Mouse (Mus musculus): Measurements from ENCODE around the gene Ssu72. TPM values are rescaled to one million over a fixed set of nuclear protein-coding genes. Genes with fewer than 3 reads are reported as not detected.

Ssu72 gene
- total and polyA plus RNA-seq, 3 experiments, result 140 to 267 (median 170) TPM

DNA sequence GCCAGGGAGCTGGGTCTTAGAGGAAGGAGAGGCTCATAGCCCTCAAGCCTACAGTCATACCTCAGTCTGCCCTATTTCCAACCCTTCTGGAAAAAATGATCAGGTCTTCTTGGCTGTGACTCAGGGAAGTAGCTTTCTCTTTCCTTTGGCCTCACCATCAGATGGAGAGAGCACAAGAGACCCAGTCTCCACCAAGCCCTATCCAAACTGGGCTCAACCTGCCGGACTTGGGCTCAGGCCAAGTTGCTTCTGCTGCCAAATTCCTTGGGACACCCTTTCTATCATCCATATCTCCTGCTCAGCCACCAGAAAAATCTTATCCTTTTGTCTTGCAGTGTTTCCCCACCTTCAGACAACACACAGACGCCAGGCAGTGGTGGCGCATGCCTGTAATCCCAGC, 71.3 kb downstream of the Ssu72 start:
- Histone ChIP-seq H3K27ac (ENCODE audit: control insufficient read depth, low read depth, low read length) (no peak overlapping the region), H3K27me3 (ENCODE audit: control insufficient read depth in 1 of 2, insufficient read depth in 2 of 2, low read length in 2 of 2) (no peaks in the 10 kb centered on the region), H3K36me3 (ENCODE audit: control insufficient read depth in 1 of 2, insufficient read depth in 2 of 2, low read length in 2 of 2) (peaks cover 0 to 8% of the 10 kb centered on the region in 2 experiments; a peak in 2 of 4 replicates), H3K4me3 (ENCODE audit: control insufficient read depth in 1 of 2, insufficient read depth in 1 of 2, low read depth in 2 of 2, low read length in 2 of 2) (no peak overlapping the region), H3K79me2 (ENCODE audit: control insufficient read depth, insufficient read depth, low read length, poor library complexity) (no peaks in the 10 kb centered on the region), H3K9ac (ENCODE audit: control insufficient read depth, low read depth, low read length, poor library complexity, severe bottlenecking) (no peak overlapping the region), H3K9me3 (replicated peaks; ENCODE audit: insufficient read depth, low read length) (no peaks in the 10 kb centered on the region), H3K4me1 (ENCODE audit: control insufficient read depth in 1 of 2, insufficient read depth in 2 of 2, low read length in 2 of 2) (peaks cover 6 to 21% of the 10 kb centered on the region in 2 experiments)
- DNase-seq (ENCODE audit: low read depth, low spot score), result no peak
- TF ChIP-seq ELF1 (IDR thresholded peaks at IDR 0.05; ENCODE audit: low read depth, low read length) (no peak), SMC3 (IDR thresholded peaks at IDR 0.05; ENCODE audit: low read depth, low read length) (no peak), ZC3H11A (IDR thresholded peaks at IDR 0.05; ENCODE audit: low read depth, low read length) (no peak), ZKSCAN1 (IDR thresholded peaks at IDR 0.05; ENCODE audit: low read depth, low read length) (no peak), USF1 (IDR thresholded peaks at IDR 0.05; ENCODE audit: low read depth, low read length) (no peak), TCF12 (IDR thresholded peaks at IDR 0.05; ENCODE audit: low read depth, low read length) (no peak), TAL1 (IDR thresholded peaks at IDR 0.05; ENCODE audit: low read length) (no peak), POLR2AphosphoS2 (IDR thresholded peaks at IDR 0.05; ENCODE audit: low read length) (no peak), E2F4 (IDR thresholded peaks at IDR 0.05; ENCODE audit: borderline replicate concordance, low read depth, low read length) (no peak), KAT2A (conservative IDR thresholded peaks at IDR 0.05; ENCODE audit: low read depth, low read length) (no peak), MYB (IDR thresholded peaks at IDR 0.05; ENCODE audit: low read depth, low read length) (no peak), CHD1 (IDR thresholded peaks at IDR 0.05; ENCODE audit: low read depth, low read length) (no peak), NELFE (IDR thresholded peaks at IDR 0.05; ENCODE audit: low read depth, low read length) (no peak), MAFK (IDR thresholded peaks at IDR 0.05; ENCODE audit: borderline replicate concordance, low read depth, low read length) (no peak), POLR2AphosphoS5 (IDR thresholded peaks at IDR 0.05; ENCODE audit: borderline replicate concordance, low read depth, low read length) (no peak)

DNA sequence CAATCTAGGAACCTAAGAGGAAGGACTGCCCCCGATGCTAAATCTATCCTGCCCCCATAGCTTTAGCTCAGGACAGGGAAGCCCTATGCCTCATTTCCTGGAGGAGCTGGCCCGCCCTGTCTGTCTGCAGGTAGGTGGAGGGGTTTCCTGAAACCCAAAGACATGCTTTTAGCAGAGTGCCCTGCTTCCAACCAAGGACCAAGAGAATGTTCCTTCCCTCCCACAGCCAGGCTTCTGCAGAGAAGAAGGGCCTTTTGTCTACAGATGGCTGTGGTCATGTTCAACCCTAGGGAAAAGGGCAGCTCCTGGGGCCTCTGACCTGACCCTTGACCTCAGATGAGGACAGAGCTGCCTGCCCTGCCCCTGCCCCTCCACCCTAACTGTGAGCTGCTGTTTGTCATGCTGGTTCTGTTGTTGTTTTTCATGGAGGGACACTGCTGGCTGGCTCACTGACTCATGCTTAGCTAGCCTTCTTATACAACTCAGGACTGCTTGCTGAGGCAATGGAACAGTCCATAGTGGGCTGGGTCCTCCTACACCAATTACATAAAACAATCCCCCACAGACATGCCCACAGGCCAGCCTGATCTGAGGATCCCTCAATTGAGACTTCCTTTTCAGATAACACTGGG, 72.2 kb downstream of the Ssu72 start:
- Histone ChIP-seq H3K36me3 (ENCODE audit: control insufficient read depth in 1 of 2, insufficient read depth in 2 of 2, low read length in 2 of 2) (peaks cover 0 to 8% of the 10 kb centered on the region in 2 experiments; a peak in 2 of 4 replicates), H3K9ac (ENCODE audit: control insufficient read depth, low read depth, low read length, poor library complexity, severe bottlenecking) (no peak overlapping the region), H3K79me2 (ENCODE audit: control insufficient read depth, insufficient read depth, low read length, poor library complexity) (no peaks in the 10 kb centered on the region), H3K4me3 (ENCODE audit: control insufficient read depth in 1 of 2, insufficient read depth in 1 of 2, low read depth in 2 of 2, low read length in 2 of 2) (no peak overlapping the region), H3K9me3 (replicated peaks; ENCODE audit: insufficient read depth, low read length) (no peaks in the 10 kb centered on the region), H3K27me3 (ENCODE audit: control insufficient read depth in 1 of 2, insufficient read depth in 2 of 2, low read length in 2 of 2) (no peaks in the 10 kb centered on the region), H3K27ac (ENCODE audit: control insufficient read depth, low read depth, low read length) (no peak overlapping the region), H3K4me1 (ENCODE audit: control insufficient read depth in 1 of 2, insufficient read depth in 2 of 2, low read length in 2 of 2) (peaks cover 6 to 21% of the 10 kb centered on the region in 2 experiments)
- TF ChIP-seq E2F4 (IDR thresholded peaks at IDR 0.05; ENCODE audit: borderline replicate concordance, low read depth, low read length), result no peak
- 0 out of 2 replicates have a peak, but pooled peaks have one; percentile 12 for TF ChIP-seq SIN3A (IDR thresholded peaks at IDR 0.05; ENCODE audit: low read length)
- TF ChIP-seq TAL1 (IDR thresholded peaks at IDR 0.05; ENCODE audit: low read length), result no peak
- no peak for TF ChIP-seq CHD2 (IDR thresholded peaks at IDR 0.05; ENCODE audit: low read length)
- no peak for TF ChIP-seq ZC3H11A (IDR thresholded peaks at IDR 0.05; ENCODE audit: low read depth, low read length)
- 0 out of 2 replicates have a peak, but pooled peaks have one; percentile 31 for TF ChIP-seq GATA1 (IDR thresholded peaks at IDR 0.05; ENCODE audit: low read depth, low read length)
- DNase-seq (ENCODE audit: low read depth, low spot score), result peak; percentile 44

Measured in MEL (cell line).